Mouse (Mus musculus): ENCODE results near the gene Ldah.
A peak's percentile ranks its signal among the peaks of the same experiment; 100 is the strongest.

Ldah gene

DNA sequence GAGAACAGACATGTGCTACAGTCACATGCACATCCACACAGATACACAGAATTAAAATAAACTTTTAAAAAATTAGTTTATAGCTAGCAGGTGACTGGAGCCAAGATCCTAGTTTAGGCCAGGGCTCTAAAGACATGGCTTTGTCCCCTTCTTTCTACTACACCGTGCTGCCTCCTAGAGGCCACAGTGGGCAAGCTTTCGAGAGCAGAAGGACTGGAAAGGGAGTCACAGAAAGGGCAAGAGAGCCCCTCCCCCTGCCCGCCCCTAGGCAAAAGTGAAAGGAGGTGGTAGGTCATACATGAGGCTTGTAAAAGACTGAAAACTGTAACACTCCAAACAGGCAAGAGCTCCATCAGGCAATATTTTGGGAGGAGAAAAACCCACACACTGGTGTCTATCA, 80.1 kb downstream of the Ldah start:
- no peak for DNase-seq

DNA sequence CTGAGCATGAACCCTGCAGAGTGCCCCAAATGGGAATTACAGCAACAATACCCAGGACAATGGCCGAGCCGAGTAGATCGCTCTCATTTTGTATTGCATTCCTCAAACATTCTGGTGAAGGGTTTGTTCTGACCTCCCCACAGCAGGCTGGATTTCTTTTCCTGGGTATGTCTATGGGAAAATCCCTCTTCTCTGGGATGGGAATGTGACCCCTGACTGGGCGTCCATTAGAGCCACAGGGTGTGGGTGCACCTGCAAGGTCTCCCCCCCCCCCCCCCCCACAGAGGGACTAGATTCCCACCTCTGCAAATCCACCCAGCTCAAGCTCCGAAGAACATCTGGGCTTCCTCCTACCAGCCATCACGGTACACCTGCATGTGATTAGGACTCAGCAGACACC, 81.2 kb downstream of the Ldah start:
- DNase-seq = no peak

DNA sequence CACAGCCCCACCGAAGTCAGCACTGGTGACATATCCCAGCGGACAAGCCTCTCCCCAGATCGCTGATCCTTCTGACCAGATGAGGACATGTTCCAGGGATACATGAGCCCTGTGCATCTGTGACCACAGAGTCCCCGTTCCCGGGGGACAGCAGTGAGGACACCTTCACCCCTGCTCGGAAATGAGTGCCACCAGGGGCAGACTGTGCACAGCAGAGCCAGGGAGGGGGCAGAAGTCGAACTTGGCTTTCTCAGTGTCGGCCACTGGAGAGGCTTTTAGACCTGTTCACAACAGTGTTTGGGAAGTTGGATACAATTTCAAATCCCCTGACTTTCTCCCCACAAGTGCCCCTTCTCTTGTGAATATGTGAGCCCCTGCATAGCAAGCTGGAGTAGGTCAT, 81.6 kb downstream of the Ldah start:
- no peak for DNase-seq

DNA sequence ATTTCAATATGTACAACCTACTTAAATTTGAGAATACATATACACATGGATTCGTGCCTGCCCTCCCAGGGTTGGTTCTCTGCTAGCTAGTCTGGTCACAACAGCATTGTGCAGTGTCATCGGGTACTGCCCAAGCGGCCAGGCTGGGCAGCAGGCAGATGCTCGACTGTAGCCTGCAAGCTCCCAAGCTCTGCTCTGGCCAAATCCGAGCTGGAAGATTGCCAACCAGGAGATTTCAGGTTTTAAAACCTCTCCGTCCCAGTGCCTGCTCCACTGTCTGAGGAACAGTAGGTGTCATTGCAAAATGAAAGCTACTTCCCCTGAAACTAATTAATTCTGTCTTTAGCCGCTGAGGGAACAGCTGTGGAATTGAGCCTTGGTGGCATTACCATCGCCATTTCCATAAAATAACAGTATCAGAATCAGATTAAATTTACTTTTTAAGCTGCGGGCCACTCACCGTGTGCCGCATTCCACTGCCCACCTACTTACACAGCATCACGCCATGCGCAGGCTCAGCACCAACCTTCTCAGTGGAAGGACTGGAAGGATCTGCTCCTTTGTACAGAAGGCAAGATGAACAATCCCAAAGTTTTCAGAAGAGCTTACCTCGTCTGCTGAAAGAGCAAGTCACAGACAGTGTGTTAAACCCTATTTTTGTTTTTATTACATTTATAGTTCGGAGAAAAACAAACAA, 83.4 kb downstream of the Ldah start:
- DNase-seq = no peak

DNA sequence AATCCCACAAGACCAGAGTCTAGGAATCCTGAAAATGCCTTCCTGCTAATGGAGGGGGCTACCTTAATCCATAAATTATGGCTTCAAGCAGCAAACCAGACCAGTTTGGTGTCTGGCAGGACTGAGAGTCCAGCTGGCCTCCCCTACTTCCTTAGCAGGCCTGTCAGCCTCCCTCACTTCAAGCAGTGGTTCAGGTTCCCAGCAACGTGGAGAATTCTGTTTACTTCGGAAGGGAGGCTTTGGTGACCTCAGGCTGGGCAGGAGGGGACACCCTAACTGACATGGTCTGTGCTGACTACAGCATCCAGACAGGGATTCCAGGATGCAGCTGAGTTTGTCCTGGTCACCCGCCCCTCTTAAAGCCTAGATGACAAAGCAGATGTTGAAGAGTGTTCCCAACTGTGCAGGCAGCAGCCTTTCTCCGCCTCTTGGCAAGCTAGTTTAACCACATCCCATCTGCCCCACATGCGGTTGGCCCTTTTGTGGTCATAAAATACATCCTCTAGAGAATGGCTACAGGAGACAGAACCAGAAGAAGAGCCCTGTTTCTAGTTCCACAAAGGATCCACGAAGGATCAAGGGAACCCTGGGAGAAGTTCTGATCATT, 87.5 kb downstream of the Ldah start:
- no peak for DNase-seq

DNA sequence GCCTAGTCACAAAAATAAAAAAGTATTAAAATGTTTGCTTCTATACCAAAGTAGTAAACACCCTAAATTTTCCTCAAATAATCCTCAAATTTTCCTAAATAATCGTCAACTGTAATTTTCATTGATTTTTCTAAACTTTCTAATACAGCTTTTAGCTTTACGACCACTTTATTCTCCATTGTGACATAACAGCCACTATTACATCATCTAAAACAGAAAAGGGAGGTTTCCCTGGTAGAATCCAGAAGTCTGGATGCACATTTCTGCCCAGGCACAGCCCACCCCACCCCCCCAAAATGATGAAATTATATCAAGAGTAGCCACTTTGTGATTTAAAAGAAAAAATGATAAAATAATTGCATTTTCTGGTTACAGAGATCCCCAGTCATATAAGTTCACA, 88.2 kb downstream of the Ldah start:
- no peak for DNase-seq

DNA sequence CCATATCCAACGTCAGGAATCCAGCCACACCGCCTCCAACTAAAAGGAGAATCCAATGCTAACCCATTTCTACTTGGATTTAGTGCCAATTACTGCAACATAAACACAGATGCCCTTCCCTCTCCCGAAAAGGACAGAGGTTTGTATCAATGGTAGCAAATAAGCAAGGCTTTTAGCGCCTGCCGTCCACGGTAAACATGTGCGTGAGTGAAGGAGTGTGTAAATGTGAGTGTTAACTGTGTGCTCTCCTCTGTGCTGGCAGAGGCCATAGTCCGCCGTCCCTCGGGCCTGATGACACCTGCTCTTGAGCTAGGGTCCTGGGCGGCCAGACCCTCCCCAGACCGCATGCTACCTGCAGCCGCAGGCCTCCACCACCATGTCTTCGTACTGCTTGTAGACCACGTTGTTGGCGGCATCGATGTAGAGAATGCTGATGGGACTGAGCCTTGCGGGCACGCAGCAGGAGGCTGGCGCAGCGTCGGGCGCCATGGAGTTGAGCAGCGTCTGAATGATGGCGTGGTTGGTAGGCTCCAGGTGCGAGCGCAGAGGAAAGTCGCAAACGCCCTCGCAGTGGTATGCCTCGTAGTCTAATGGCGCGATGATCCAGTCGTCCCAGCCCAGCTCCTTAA, 89.8 kb downstream of the Ldah start:
- no peak for DNase-seq

DNA sequence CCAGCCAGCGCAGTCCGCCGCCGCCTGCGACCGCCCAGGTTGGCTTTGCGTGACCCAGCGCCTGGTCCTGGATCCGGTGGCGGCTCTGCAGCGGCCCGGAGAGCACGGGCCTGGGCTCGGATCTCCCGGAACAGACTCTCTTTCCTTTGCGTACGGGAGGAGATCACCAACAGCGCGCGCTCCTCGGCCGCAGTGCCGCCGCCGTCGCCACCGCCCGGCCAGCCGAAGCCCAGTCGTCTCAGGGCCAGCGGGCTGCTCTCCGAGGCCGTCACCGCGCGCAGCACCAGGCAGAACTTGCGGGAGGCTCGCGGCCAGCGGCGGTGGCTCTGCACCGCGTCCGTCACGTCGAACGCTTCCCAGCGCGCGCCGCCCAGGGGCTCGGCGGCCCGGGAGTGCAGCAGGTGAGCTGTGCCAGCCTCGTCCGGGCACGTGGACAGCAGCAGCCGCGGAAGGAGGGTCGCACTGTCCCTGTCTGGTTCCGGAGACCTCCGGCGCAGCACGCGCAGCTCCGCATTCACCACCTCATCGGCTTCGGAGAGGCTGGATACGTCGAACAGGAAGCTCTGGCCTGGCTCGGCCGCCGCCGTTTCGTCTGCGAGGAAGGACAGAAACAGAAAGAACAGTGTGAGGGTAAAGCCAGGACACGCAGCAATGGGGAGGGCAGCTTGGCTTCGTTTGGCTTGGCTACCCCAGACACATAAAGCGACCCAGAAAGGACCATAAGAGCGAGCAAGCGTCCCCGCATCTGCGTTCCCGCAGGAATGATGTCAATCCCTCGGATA, 90.6 kb downstream of the Ldah start:
- no peak for DNase-seq

DNA sequence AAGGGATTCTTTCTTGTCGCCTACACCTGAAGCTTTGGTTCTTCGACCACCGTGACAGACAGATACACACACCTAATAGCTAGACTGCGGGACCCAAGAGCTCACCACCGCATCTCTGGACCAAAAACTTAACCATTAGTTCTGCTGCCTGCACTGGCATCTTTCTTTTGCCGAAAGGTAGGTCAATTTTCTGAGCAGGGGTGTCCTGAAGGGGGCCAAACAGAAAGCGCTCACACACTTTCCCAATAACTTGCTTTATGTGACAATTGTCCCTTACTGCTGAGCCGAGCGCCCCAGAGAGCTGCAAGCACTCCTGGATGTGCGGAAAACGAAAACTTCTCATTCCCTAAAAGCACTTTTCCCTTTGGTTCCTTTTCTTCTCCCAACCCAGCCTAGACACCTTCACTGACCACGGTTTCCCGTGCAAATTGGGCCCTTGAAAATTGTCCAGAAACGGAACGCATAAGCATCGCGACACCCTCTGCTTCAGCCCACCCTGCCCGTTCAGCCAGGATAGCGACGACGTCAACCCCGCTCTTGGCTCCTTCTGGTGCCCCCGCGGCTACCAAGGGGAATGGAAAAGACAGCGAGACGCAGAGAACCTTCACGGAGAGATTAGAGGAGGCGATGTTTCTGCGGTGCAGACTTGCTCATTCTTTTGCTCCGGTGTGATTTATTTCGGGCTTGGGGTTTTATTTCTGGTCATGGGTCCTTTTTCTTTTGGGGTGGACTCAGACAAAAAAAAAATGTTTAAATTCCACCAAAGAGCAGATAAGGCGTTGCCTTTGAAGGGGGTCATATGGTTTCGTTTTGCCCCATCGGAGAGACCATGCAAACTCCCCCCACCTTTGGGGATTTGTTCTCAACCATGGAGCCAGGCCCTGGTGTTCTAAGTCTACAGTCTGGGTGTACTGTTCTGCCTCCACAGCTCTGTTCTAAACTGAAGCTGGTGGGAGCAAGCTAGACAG, 91.5 kb downstream of the Ldah start:
- DNase-seq = no peak

DNA sequence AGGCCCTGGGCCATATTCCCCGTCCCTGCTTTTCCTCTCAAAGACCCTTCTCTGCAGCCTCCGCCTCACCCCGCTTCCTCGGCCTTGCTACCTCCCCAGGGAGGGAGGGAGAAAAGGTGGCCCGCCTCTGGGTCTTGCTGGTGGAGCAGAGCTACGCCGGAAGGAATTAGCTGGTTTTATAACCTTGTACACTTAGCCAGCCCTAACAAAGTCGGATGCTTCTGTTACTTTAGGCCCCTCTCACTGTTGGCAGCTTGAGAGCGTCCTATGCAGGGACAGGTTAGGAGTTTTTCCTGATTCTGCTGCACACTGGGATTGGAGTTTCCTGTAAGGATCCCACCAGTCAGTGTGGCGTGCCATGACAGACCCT, 92.2 kb downstream of the Ldah start:
- DNase-seq = no peak

DNA sequence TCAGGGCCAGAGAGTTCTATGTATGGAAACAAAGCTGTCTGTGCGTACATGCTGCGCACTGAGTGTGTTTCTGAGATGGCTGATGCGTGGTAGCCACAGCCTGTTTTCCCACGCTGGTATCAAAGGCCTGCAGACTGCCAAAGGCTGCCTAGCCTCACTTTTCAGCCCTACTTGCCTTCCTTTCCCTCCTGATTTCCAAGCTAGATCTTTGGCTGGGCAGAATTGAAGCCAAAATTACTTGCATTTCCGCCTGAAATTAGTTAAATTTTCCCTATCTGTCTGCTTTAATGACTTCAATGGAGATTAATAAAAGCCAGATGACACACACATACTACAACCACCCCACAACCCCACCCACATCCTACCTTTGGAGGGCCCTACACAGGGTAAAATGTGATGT, 92.6 kb downstream of the Ldah start:
- DNase-seq = no peak

DNA sequence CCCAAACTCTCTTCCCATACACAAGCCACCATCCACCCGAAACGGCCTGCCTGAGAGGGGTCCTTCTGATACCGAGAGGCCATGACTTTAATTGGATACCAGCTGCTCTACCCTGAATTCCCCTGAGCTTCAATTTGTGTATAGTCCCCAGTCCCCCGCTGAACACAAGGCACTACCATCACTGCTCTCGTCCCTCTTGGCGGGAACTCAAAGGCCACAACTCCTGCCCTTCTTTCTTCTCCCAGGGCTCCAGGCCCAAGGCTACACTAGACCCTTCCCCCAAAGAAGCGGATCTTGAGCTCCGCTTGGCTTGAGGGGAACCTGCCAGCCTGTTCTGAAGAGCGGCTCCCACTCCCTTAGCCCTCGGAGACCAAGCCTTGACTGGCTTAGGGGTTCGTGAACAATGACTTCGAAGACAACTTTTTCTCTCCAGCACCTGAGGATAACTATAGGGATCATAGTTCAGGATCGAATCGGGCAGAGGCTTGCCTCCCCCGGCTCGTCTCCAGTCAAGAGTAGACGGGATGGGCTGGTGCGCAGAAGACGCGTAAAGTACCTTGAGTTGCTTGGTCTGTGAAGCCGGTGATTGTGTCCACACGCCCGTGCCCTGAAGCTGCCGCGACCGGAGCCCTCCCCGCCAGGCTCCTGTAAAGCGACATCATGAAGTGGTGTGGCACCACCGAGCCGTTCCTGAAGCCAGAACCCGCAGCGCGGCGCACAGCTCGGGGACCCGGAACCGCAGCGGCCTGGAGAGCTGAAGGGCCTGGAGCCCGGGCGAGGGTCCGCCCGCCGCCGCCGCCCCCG, 93.3 kb downstream of the Ldah start:
- no peak for DNase-seq

DNA sequence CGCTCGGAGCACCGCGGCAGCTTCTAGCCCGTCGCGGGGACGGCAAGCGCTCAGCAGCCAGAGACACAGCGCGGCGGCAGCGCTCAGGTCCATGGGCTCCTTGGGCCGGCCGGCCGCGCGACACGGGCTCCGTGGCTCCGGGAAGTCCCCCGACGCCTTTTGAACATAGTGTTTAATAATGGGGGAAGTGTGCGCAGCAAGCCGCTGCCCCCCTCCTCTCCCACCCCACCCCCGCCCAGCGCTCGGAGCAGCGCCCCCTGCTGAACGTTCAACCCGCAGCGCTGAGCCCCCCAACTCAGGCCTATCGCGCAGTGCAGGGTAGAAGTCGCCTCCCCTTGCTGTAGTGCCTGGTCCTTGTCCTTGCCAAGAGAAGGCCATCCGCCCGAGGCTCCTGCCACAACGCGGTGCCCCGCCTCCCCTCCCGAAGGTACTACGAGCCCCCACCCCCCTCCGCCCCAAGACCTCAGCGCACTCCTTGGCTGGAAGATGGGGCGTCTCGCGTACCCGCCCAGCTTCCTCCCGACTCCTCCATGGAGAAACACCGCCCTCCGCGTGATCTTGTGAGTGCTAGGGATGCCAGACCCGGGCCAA, 94.0 kb downstream of the Ldah start, which contains the start of gene Gdf7:
Gene Gdf7 (minus strand): TSS at position 114 of the 591 bp plus-strand sequence.
- peak in 1 of 2 experiments; percentile 35 for DNase-seq

DNA sequence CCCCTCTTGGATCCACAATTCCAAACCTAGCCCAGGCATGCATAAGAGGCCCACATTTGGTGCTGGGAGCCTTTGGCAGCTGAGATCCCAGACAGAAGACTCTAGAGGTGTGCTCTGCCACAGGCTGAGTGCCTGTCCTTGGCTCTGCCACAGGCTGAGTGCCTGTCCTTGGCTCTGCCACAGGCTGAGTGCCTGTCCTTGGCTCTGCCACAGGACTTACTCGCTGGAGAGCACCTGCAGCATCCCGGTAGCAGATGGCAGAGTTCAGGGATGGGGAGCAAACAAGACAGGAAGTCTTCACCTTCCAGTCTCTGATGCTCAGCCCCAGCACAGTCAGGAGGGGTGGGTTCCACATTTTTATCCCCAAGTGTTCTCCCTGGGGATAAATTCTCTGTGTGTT, 97.4 kb downstream of the Ldah start:
- no peak for DNase-seq

DNA sequence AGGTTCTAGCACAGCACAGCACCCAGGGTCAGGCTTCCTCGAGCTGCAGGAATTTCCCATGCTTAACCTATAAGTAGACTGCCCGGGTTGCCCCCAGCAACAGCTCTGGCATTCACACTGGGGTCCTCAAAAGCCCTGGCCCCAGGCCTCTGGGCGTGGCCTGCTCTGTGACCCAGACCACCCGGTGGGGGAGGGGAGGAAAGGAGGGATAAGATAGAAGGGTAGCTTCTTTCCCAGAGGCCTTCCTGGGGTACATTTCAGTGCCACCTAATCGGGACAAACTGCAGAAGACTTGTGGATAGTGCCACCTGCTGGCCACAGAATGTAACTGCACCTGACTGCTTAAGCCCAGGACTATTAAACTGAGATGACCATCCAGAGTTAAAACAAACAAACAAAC, 98.5 kb downstream of the Ldah start:
- DNase-seq = peak; percentile 67 to 73

DNA sequence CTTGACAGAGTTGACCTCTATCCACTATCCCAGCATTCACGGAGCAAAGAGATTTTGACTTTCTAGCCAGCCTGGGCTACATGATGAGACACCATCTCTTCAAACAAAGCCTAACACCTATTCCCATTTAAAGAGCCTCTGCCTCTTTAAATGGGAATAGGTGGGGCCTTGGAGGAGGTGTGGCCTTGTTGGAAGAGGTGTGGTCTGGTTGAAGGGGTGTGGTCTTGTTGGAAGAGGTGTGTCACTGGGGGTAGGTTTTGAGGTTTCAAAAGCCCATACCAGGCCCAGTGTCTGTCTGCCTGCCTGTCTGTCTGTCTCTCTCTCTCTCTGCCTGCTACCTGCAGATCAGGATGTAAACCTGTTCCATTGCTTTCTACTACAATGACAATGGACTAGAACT, 99.0 kb downstream of the Ldah start:
- peak; percentile 62 to 71 for DNase-seq

DNA sequence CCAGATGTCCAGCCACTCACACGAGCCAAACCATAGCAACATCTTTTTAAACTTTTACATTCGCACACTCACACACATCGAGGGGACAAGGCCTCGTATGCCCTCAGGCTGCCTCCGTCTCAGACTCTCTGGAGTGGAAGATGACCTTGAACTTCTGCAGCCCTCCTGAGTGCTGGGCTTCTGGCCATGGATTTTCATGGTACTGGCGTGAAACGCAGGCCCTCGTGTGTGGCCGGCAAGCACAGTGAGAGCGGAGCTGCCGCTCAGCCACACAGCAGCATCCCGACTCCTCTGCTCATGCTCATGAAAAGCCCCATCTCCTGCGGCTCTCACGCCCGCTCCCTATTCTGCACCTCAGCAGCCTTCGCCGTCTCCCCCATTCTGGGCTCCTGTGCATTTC, 103.1 kb downstream of the Ldah start:
- DNase-seq = no peak

DNA sequence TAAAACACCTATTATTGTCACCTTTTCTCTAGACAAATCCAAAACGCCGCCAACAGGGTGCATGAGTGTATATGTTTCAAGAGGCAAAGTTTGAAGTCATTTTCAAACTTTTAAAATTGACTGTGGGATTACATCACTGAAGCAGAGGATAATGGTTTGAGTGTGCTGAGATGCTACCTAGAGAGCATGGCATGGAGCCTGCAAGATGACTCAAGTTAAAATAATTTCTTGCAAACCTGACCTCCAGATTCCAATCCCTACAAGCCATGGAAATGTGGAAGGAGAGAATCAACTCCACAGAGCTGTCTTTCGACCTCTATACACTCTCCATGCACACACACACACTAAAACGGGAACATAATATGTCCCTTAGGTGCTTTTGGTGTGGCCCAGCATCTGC, 104.4 kb downstream of the Ldah start:
- DNase-seq = no peak

DNA sequence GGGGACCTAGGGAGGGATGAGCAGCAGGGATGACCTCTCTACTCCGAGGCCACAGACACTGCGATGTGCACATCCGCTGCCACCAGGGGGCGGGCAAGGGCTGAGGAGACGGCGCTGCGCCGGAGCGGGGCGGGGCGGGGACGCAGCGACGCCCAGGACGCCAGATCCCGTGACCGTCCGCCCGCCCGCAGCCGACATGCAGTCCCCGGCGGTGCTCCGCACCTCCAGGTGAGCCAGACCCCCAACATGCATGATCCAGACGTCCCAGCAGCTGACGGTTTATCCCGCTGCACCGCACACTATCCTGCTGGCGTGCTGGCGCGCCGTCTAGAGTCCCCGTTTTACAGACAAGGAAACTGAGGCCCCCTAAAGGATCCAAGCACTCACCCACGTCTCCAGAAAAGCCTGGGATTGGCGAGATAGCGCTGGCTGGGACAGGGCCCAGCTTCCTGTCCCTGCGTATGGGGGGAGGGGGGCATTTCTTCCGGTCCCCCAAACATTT, 105.4 kb downstream of the Ldah start, which contains the start of gene Hs1bp3:
Gene Hs1bp3 (plus strand): TSS at position 163 of the 502 bp plus-strand sequence.
- peak; percentile 93 for DNase-seq

DNA sequence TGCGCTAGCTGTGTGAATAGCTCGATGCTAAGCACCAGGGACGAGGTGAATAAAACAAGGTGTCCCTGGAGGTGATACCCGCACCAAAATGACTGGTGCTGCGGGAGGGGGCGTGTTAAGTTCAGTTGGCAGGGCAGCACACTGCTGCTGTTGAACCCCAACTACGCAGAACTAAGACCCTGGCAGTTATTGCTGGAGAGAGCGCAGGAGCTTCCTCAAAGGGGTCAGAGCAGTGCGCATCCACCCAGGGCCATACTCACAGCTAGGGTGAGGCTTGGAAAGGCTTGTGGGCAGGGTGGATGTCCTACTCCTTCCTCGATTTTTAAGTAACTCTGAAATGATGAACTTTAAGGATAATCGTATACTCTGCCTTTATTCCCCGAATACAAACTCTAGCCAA, 105.9 kb downstream of the Ldah start:
- peak; percentile 46 to 49 for DNase-seq

DNA sequence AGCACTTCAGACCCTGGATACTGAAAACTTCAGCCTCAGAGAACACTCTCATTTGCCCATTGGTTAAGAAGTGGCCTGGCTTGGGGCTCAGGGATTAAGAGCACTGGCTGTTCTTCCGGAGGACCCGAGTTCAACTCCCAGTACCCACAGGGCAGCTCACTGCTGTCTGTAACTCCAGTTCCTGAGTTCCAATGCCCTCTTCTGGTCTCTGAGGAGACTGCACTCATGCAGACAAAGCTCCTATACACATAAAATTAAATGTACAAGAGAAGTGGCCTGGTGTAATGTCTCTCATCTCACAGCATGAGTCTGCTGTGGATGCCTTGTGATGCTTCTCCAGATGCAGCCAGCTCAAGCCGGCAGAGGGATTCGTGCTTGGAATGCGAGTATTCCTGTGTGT, 108.6 kb downstream of the Ldah start:
- no peak for DNase-seq

Data from B cell, adult 2 months (primary cell).